Mouse (Mus musculus) layer of hippocampus, postnatal 14 days (tissue): Measurements from ENCODE around the gene Tspan9. TPM values are rescaled to one million over a fixed set of nuclear protein-coding genes. Genes with fewer than 3 reads are reported as not detected.

Source experiments
- DNase-seq, 2 experiments: peaks; one replicate each; pipeline ENCODE4 v3.0.0; 2021 to 2022; ENCODE audit warnings: low spot score in 2 of 2, mixed read lengths in 1 of 2
- total RNA-seq, 2 experiments: library from RNA; stranded (reverse); gene quantifications; 2 replicates each; pipeline ENCODE4 v1.2.3; 2021

Tspan9 gene
- total RNA-seq, 2 experiments from 2014 or later, result 62.9 to 72.9 TPM

- DNase-seq, result peak; percentile 73 to 87
Observed at GRCm38 (mm10) chr6:127989624-127990212, 153.7 kb downstream of the Tspan9 start.

- no peak for DNase-seq
Observed at GRCm38 (mm10) chr6:127988944-127989494, 154.4 kb downstream of the Tspan9 start.

GRCm38 (mm10) chr6:127987374-127987773, 156.0 kb downstream of the Tspan9 start:
- no peak for DNase-seq

- no peak for DNase-seq
Observed at GRCm38 (mm10) chr6:127986357-127986756, 157.0 kb downstream of the Tspan9 start.

- DNase-seq, result no peak
Observed at GRCm38 (mm10) chr6:127981176-127981575, 162.2 kb downstream of the Tspan9 start.

GRCm38 (mm10) chr6:127980381-127981045, 162.9 kb downstream of the Tspan9 start:
- DNase-seq, result no peak

GRCm38 (mm10) chr6:127979831-127980230, 163.6 kb downstream of the Tspan9 start:
- no peak for DNase-seq

- no peak for DNase-seq
Observed at GRCm38 (mm10) chr6:127978941-127979340, 164.5 kb downstream of the Tspan9 start.

GRCm38 (mm10) chr6:127976695-127977094, 166.7 kb downstream of the Tspan9 start:
- DNase-seq, result no peak

- DNase-seq, result no peak
Observed at GRCm38 (mm10) chr6:127974000-127974399, 169.4 kb downstream of the Tspan9 start.

- no peak for DNase-seq
Observed at GRCm38 (mm10) chr6:127973553-127973952, 169.8 kb downstream of the Tspan9 start.

- no peak for DNase-seq
Observed at GRCm38 (mm10) chr6:127971931-127972330, 171.5 kb downstream of the Tspan9 start.

- DNase-seq, result no peak
Observed at GRCm38 (mm10) chr6:127970848-127971247, 172.5 kb downstream of the Tspan9 start.

- peak; percentile 83 to 88 for DNase-seq
Observed at GRCm38 (mm10) chr6:127970120-127970519, 173.3 kb downstream of the Tspan9 start.

GRCm38 (mm10) chr6:127969709-127970108, 173.7 kb downstream of the Tspan9 start:
- DNase-seq, result no peak

GRCm38 (mm10) chr6:127965497-127965896, 177.9 kb downstream of the Tspan9 start:
- peak; percentile 52 to 60 for DNase-seq

- DNase-seq, result no peak
Observed at GRCm38 (mm10) chr6:127960203-127960602, 183.2 kb downstream of the Tspan9 start.

- no peak for DNase-seq
Observed at GRCm38 (mm10) chr6:127956172-127956571, 187.2 kb downstream of the Tspan9 start.

- no peak for DNase-seq
Observed at GRCm38 (mm10) chr6:127953071-127953470, 190.3 kb downstream of the Tspan9 start.

- DNase-seq, result no peak
Observed at GRCm38 (mm10) chr6:127949885-127950284, 193.5 kb downstream of the Tspan9 start.

GRCm38 (mm10) chr6:127948656-127949055, 194.7 kb downstream of the Tspan9 start:
- DNase-seq, result no peak

GRCm38 (mm10) chr6:127945725-127946124, 197.7 kb downstream of the Tspan9 start:
- DNase-seq, result peak; percentile 79 to 83

- DNase-seq, result no peak
Observed at GRCm38 (mm10) chr6:127942421-127942820, 201.0 kb downstream of the Tspan9 start.
